Mouse (Mus musculus) spleen, adult 12 weeks (tissue): ENCODE measurements at regions not wholly inside any gene's neighbourhood (a gene's known extent, or its start where the extent isn't known, plus 50 kb on each side); places are given as distances from the start of the nearest gene placed in this dataset.

Source experiments
- DNase-seq: peaks from one replicate; pipeline ENCODE4 v3.0.0; 2022; ENCODE audit warnings: low spot score

DNA sequence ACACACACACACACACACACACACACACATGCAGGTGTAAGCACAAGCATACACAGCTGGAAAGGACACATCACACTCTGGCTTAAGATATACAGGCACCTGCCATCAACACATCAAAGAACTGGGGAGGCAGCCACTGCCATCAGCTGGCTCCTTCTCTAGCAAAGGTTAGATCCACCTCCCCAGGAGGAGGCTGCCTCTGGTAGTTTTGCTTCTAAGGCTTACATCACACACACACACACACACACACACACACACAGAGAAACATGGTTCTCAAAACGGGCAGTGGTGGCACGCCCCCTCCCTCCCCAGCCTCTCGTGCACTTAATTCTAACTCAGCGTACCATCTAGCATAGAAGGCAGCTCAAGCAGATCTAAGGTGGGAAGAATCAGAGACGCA lies 126.9 kb upstream of the Zdhhc25 start:
- no peak for DNase-seq

- no peak for DNase-seq
Measured at GRCm38 (mm10) chr15:88483471-88483870, 116.6 kb upstream of the Zdhhc25 start.

- DNase-seq: no peak
Measured at GRCm38 (mm10) chr15:88489715-88490114, 110.4 kb upstream of the Zdhhc25 start.

DNA sequence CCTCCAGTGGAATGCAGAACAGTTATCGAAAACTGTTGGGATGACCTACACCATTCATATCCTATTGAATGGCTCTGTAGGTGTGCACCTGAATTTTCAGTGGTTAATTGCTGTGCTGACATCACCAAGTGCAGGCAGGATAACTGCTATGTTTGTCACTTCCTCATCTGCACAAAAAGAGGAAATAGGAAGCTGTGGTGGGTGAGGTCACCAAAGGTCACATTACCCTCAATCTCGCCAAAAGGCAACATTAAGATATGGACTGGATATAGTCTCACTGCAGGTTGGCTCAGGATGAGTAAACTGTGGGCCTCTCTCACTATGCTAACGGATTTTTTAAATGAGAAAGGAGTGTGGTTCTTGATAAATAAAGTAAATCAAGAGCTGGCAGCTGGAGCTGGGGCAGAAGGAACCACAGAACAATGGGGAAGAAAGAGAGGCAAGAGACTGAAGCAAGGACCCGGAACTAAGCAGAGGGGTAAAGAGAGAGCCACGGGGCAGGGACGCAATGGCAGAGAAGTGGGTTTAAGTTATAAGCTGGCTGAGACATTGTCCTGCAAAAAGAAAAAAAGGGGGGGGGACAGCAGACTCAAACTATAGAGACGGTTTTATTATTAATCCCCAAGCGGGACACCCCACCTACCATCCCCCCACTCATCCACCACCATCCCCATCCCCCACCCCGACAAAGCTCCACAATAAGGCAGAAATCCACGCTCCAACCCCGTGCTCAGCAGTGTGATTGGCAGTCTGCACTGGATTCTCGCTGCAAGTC lies 109.6 kb upstream of the Zdhhc25 start:
- peak; percentile 14 for DNase-seq

- no peak for DNase-seq
Measured at GRCm38 (mm10) chr15:88491091-88491366, 109.1 kb upstream of the Zdhhc25 start.

DNA sequence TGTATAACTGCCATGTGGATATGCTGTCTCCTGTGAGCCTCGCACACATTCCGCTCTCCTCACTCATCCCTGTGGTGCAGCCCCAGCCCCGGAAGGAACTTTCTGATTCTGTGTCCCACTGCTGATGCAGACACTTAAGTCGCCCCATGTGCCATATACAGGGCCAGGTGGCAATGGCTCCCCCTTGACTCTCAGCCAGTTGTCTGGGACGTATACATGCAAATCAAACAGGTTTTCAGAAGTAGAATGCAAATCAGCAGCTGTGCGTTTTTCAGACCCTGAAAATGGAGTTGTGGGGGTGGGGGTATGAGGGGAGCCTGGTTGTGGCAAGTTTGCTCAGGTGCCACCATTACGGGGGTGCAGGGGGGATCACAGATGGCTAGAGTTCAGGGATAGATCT lies 102.1 kb upstream of the Zdhhc25 start:
- no peak for DNase-seq

DNA sequence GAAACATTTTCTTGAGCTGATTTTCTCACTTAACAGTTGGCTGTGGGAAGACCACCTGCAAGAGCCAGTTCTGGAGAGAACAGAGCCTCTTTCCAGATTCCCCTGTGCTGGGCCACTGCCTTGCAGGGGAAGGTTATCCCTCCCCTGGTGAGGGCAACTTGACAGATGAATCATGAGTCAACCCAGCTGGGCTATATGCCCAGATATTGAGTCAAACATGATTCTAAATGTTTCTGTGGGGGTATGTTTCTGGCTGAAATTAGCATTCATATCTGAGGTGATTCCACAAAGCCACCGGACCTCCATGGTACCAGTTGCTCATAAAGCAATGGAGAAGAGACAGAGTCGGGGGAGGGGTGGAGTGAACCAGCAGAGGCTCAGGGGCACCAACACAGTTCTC lies 97.8 kb upstream of the Zdhhc25 start:
- DNase-seq: no peak

- DNase-seq: no peak
Measured at GRCm38 (mm10) chr15:88503896-88504295, 96.2 kb upstream of the Zdhhc25 start.

GRCm38 (mm10) chr15:88505491-88506119 lies 94.5 kb upstream of the Zdhhc25 start:
- no peak for DNase-seq

GRCm38 (mm10) chr15:88507886-88508285 lies 92.2 kb upstream of the Zdhhc25 start:
- no peak for DNase-seq

GRCm38 (mm10) chr15:88508971-88509370 lies 91.1 kb upstream of the Zdhhc25 start:
- DNase-seq: no peak

DNA sequence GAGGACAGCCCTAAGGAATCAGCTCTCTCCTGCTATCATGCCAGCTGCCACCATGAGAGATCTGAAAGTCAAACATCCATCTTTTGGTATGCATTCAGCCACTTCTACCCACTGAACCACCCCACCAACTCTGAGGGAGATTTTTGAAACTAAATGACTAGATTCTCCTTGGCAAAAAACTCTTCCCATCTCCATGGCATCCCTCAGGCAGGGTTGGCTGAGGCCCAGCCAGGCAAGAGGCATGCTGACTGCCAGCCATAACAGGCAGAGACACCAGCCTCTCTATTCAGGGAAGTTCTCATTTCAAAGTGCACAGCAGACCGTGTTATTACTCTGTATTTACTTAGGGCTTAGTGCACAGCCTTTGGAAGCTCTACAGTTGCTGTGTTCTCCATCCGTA lies 90.5 kb upstream of the Zdhhc25 start:
- DNase-seq: no peak

DNA sequence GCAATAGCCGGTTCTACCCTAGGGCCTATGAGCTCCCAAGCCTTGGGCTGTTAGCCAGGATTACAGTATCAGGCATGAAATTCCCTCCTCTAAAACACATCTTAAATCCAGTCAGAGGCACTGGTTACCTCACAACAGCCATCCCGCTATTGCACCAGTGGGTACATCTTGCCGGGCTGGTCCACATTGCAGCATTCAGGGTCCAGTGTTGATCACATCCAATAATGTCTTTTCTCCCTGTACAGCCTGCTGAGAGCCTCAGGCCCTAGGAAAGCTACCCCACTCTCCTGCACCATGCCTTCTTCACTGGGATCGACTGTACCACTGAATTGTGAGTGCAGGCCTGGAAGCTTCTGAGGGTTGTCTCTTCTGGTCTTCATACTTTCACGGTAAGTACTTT lies 86.0 kb upstream of the Zdhhc25 start:
- DNase-seq: no peak

- no peak for DNase-seq
Measured at GRCm38 (mm10) chr15:88531218-88531617, 68.9 kb upstream of the Zdhhc25 start.

DNA sequence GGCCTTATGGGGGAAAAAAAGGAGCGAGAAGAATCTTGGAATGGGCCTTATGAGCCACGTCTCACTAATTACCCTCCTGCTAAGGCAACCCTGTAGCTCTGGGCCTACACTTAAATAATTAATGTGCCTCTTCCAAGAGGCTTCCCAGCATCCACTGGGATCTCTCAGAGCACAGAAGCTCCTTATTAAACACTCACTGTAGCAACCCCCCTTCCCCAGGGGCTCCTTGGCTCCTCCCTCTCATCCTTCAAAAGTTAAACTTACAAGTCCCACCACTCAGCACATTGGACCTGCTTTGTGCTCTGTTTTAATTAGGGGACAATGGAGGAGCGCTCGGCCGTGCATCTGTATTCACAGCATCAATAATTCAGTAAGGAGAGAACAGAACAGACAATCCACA lies 68.1 kb upstream of the Zdhhc25 start:
- no peak for DNase-seq

- no peak for DNase-seq
Measured at GRCm38 (mm10) chr15:88533354-88533753, 66.7 kb upstream of the Zdhhc25 start.

DNA sequence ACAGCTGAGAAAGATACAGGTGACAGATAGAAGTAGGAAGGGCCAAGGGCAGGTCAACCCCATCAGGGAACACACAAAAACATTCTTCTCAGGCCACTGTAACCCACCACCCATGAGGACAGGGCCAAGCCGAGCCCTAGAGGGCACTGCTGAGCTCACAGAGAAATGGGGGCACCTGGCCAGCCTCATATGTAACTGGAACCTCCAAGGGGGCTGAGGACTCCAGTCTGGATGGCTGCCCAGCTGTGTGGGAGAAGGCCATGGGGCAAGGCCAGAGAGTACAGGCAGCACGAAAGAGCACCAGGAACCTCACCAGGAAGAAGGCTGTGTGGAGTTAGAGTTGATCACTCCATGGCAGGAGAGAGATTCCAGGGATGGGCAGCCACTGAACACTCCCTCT lies 64.6 kb upstream of the Zdhhc25 start:
- DNase-seq: no peak

- DNase-seq: no peak
Measured at GRCm38 (mm10) chr15:88537190-88537589, 62.9 kb upstream of the Zdhhc25 start.

DNA sequence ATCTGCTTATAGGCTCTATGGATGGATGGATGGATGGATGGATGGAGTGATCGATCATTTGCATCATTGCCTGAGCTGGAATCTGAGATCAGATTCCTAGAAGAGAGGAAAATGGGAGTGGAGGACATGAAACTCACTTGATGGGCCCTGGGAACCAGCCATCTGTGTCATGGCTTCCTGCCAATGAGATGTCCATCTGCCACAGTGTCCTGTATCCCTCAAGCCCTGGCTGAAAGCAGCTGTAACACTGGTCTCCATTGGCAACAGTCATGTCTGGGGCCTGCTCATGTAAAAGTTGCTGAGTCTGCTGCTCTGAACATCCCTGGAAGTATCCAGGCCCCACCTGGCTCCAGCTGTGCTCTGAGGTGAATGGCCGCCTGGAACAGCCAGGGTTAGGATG lies 57.5 kb upstream of the Zdhhc25 start:
- DNase-seq: no peak

GRCm38 (mm10) chr15:88544216-88544615 lies 55.9 kb upstream of the Zdhhc25 start:
- DNase-seq: no peak

GRCm38 (mm10) chr15:88548261-88548660 lies 51.8 kb upstream of the Zdhhc25 start:
- DNase-seq: no peak
